Mouse (Mus musculus): ENCODE measurements around the gene Tyrp1. TPM values are rescaled to one million over a fixed set of nuclear protein-coding genes. Genes with fewer than 3 reads are reported as not detected.

Gene Tyrp1
- polyA plus RNA-seq, 1 experiment from 2014 or later, result not detected

DNA sequence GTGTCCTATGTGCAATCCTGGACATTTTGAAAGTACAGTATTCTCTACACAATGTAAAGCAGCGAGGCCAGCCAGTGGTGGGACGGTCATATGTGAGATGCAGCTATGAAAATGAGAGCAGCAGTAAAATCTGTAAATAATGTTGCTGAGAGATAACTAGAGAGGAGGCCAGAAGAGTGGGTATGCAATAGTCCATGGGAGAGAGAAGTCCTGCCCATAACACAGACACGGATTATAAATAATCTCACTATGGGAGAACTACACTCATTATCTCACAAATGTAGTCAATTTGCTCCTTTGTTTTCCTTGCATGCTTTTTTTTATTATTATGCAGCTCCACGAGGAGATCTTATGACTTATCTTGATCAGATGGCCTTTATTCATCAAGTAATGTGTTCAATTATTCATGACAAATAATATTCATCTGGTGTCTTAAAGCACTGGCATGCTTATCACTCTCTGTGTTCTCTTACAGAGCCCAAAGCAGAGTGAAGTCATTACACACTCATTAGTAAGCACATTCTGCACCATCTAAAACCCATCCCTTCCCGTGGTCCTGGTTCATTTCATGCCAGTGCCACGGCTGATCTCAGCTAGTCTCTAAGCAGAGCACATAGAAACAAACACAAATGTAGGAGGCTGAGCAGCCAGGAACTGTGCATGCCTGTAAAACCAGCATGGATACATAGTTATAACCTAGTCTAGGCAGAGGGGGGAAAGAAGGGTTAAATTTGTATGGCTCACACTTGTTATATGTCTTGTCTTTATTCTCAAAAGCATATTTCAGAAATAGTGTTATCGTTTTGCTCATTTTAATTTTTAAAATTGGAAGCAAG, 18.9 kb downstream of the Tyrp1 start:
- no peak for ATAC-seq (ENCODE audit: insufficient number of reproducible peaks, insufficient read depth, low FRiP score, low read depth)
- H3K27ac ChIP-seq (ENCODE audit: low read length), result no peak overlapping the region
- no peaks in the 10 kb centered on the region for H3K36me3 ChIP-seq (ENCODE audit: control insufficient read depth, insufficient read depth, low read length)
- no peaks in the 10 kb centered on the region for H3K4me1 ChIP-seq (ENCODE audit: control insufficient read depth, insufficient read depth, low read length)
- H3K9ac ChIP-seq (replicated peaks; ENCODE audit: low read depth, low read length), result no peak overlapping the region
- H3K9me3 ChIP-seq (ENCODE audit: control insufficient read depth, low read depth, low read length), result no peaks in the 10 kb centered on the region
- 78% methylated on average over 7 of the region's 7 CpGs for WGBS
- H3K27me3 ChIP-seq (ENCODE audit: control insufficient read depth, insufficient read depth, low read length), result no peaks in the 10 kb centered on the region
- no peak overlapping the region for H3K4me3 ChIP-seq (ENCODE audit: low read depth, low read length)
- H3K4me2 ChIP-seq (replicated peaks; ENCODE audit: low read depth, low read length), result no peak overlapping the region

DNA sequence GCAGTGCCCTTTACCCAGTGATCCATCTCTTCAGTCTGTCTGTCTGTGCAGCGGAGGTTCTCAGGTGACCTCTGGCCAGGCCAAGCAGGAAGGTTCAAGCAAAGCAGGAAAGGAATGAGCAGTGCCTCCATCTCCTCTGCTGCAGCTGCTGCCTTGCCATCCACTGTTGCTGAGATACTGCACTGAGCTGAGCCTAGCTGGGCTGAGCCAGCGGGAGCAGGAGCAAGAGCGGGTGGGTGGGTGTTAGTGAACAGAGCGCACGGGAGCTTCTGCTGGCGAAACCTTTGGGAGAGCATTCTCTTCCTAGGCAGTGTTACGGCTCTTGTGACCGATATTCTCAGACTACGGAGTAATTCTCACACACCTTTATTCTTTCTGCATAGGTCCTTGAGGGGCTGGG, 21.6 kb downstream of the Tyrp1 start:
- H3K4me3 ChIP-seq (ENCODE audit: low read depth, low read length), result no peak overlapping the region
- ATAC-seq (ENCODE audit: insufficient number of reproducible peaks, insufficient read depth, low FRiP score, low read depth), result no peak

DNA sequence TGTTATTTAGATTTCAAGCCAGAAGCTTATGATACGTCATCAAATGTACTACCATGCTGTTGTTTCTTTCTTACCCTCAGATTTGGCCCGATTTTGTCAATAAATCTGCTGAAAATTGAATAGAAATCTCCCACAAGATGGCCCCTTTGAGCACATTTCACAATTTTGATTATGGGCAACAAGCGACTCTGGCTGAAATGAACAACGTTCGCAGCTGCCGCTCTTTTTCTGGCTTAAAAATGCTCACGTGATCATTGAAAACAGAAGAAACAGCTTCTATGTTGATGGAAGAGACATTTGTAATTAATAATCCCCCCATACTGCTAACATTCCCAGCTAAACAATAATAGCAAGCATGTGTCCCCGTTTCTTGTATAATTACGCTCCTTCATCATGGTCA, 29.0 kb downstream of the Tyrp1 start:
- 83% methylated on average over 9 of the region's 9 CpGs for WGBS
- no peaks in the 10 kb centered on the region for H3K36me3 ChIP-seq (ENCODE audit: control insufficient read depth, insufficient read depth, low read length)
- H3K27me3 ChIP-seq (ENCODE audit: control insufficient read depth, insufficient read depth, low read length), result no peaks in the 10 kb centered on the region
- no peak overlapping the region for H3K4me2 ChIP-seq (replicated peaks; ENCODE audit: low read depth, low read length)
- ATAC-seq (ENCODE audit: insufficient number of reproducible peaks, insufficient read depth, low FRiP score, low read depth), result no peak
- no peak overlapping the region for H3K4me3 ChIP-seq (ENCODE audit: low read depth, low read length)
- H3K27ac ChIP-seq (ENCODE audit: low read length), result no peak overlapping the region
- no peaks in the 10 kb centered on the region for H3K9me3 ChIP-seq (ENCODE audit: control insufficient read depth, low read depth, low read length)
- H3K4me1 ChIP-seq (ENCODE audit: control insufficient read depth, insufficient read depth, low read length), result no peaks in the 10 kb centered on the region
- no peak overlapping the region for H3K9ac ChIP-seq (replicated peaks; ENCODE audit: low read depth, low read length)

More for the DNA sequence above, 21.6 kb downstream of the Tyrp1 start:
- Histone ChIP-seq H3K27ac (ENCODE audit: low read length) (no peak overlapping the region), H3K27me3 (ENCODE audit: control insufficient read depth, insufficient read depth, low read length) (no peaks in the 10 kb centered on the region), H3K4me2 (replicated peaks; ENCODE audit: low read depth, low read length) (no peak overlapping the region), H3K9ac (replicated peaks; ENCODE audit: low read depth, low read length) (no peak overlapping the region), H3K9me3 (ENCODE audit: control insufficient read depth, low read depth, low read length) (no peaks in the 10 kb centered on the region), H3K36me3 (ENCODE audit: control insufficient read depth, insufficient read depth, low read length) (no peaks in the 10 kb centered on the region), H3K4me1 (ENCODE audit: control insufficient read depth, insufficient read depth, low read length) (no peaks in the 10 kb centered on the region)
- 67% methylated on average over 9 of the region's 9 CpGs for WGBS

DNA sequence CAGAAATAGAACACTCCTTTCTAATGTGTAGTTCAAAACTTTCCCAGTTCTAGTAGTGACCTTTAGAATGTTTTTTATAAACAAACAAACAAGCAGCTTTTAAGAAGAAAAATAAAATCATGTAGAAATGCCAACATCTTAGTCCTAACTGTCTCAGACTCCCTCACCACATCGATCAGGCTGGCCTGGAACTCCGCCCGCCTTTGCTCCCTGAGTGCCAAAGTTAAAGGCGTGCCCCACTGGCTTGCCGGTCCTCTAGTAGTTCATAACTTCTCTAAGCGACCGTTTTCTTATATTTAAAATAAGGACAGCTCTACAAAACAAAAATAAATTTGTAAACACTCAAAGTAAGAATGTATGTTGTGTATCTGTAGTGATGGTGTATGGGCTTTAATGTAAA, 30.0 kb downstream of the Tyrp1 start:
- no peaks in the 10 kb centered on the region for H3K36me3 ChIP-seq (ENCODE audit: control insufficient read depth, insufficient read depth, low read length)
- H3K9me3 ChIP-seq (ENCODE audit: control insufficient read depth, low read depth, low read length), result no peaks in the 10 kb centered on the region
- no peak for ATAC-seq (ENCODE audit: insufficient number of reproducible peaks, insufficient read depth, low FRiP score, low read depth)
- H3K4me1 ChIP-seq (ENCODE audit: control insufficient read depth, insufficient read depth, low read length), result no peaks in the 10 kb centered on the region
- H3K9ac ChIP-seq (replicated peaks; ENCODE audit: low read depth, low read length), result no peak overlapping the region
- H3K4me3 ChIP-seq (ENCODE audit: low read depth, low read length), result no peak overlapping the region
- H3K4me2 ChIP-seq (replicated peaks; ENCODE audit: low read depth, low read length), result no peak overlapping the region
- WGBS, result 57% methylated on average over 7 of the region's 7 CpGs
- no peak overlapping the region for H3K27ac ChIP-seq (ENCODE audit: low read length)
- no peaks in the 10 kb centered on the region for H3K27me3 ChIP-seq (ENCODE audit: control insufficient read depth, insufficient read depth, low read length)

DNA sequence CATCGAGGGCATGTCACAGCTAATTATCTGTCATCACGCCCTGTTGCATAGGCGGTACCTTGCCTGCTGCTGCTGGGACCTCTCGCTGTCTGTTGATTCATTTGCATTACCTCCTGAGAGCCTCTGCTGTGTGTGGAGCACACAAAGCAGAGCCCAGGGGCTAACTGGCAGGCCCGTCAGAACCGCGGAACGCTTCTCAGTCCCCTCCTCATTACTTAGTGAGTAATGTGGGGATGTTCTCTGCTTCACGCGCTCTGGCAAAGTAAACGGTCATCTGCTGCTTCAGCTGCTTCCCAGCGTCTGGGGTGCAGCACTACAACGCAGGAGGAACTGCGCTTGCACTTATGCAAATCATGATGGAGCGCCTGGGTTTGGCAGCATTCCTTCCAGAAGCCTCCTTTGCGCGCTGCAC, 30.6 kb downstream of the Tyrp1 start:
- 2% methylated on average over 17 of the region's 17 CpGs for WGBS
- H3K27ac ChIP-seq (ENCODE audit: low read length), result no peak overlapping the region
- no peak overlapping the region; the same call in 1 of the 2 replicates for H3K9ac ChIP-seq (replicated peaks; ENCODE audit: low read depth, low read length)
- H3K9me3 ChIP-seq (ENCODE audit: control insufficient read depth, low read depth, low read length), result no peaks in the 10 kb centered on the region
- H3K4me2 ChIP-seq (replicated peaks; ENCODE audit: low read depth, low read length), result peak overlapping the region; percentile 69
- ATAC-seq (ENCODE audit: insufficient number of reproducible peaks, insufficient read depth, low FRiP score, low read depth), result 0 out of 2 replicates have a peak, but pooled peaks have one; percentile 46
- H3K4me3 ChIP-seq (ENCODE audit: low read depth, low read length), result peak overlapping the region; percentile 26
- H3K4me1 ChIP-seq (ENCODE audit: control insufficient read depth, insufficient read depth, low read length), result no peaks in the 10 kb centered on the region
- no peaks in the 10 kb centered on the region for H3K36me3 ChIP-seq (ENCODE audit: control insufficient read depth, insufficient read depth, low read length)
- no peaks in the 10 kb centered on the region for H3K27me3 ChIP-seq (ENCODE audit: control insufficient read depth, insufficient read depth, low read length)

DNA sequence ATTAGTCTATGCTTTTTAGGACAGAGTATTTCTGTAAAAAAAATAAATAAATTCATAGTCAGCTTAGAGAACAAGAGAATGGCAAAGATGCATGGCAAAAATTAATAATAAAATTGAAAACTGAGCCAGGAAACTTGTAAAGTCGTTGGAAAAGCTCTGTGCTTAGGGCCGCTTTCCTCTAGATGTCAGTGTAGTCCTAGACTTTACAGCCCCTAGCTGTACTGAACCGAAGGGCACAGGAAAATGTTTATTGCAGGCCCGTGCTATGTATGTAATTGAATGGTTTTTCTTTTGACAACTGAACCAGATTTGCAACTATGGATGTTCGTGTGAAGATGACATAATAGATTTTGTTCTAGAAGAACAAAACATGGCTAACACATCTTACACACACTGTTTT, 32.1 kb downstream of the Tyrp1 start:
- Histone ChIP-seq H3K4me1 (ENCODE audit: control insufficient read depth, insufficient read depth, low read length) (no peaks in the 10 kb centered on the region), H3K27me3 (ENCODE audit: control insufficient read depth, insufficient read depth, low read length) (no peaks in the 10 kb centered on the region), H3K36me3 (ENCODE audit: control insufficient read depth, insufficient read depth, low read length) (no peaks in the 10 kb centered on the region), H3K27ac (ENCODE audit: low read length) (no peak overlapping the region), H3K4me3 (ENCODE audit: low read depth, low read length) (no peak overlapping the region), H3K9me3 (ENCODE audit: control insufficient read depth, low read depth, low read length) (no peaks in the 10 kb centered on the region), H3K4me2 (replicated peaks; ENCODE audit: low read depth, low read length) (no peak overlapping the region), H3K9ac (replicated peaks; ENCODE audit: low read depth, low read length) (no peak overlapping the region)
- WGBS, result 15% methylated on average over 5 of the region's 5 CpGs
- ATAC-seq (ENCODE audit: insufficient number of reproducible peaks, insufficient read depth, low FRiP score, low read depth), result peak; percentile 79; the same call in 1 of the 2 replicates

DNA sequence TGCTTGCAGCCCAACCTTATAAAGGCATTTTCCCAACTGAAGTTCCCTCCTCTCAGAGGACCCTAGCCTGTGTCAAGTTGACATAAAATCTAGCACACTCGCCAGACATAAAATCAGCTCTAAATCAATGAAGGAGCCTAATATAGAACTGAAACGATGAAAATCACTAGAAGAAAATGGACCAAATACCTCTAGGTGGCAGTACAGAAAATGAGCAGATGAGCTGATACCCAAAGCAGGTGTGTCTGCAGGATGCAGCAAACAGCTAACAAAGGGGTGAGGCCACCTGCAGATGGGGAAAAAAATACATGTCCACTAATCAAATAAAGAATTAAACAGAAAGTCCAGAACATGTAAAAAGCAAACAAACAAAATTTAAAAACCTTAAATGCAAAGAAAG, 35.7 kb downstream of the Tyrp1 start:
- H3K4me2 ChIP-seq (replicated peaks; ENCODE audit: low read depth, low read length), result no peak overlapping the region
- no peak overlapping the region for H3K4me3 ChIP-seq (ENCODE audit: low read depth, low read length)
- H3K9ac ChIP-seq (replicated peaks; ENCODE audit: low read depth, low read length), result no peak overlapping the region
- H3K27ac ChIP-seq (ENCODE audit: low read length), result no peak overlapping the region
- no peaks in the 10 kb centered on the region for H3K36me3 ChIP-seq (ENCODE audit: control insufficient read depth, insufficient read depth, low read length)
- ATAC-seq (ENCODE audit: insufficient number of reproducible peaks, insufficient read depth, low FRiP score, low read depth), result no peak
- WGBS, result 41% methylated on average over 2 of the region's 2 CpGs
- no peaks in the 10 kb centered on the region for H3K9me3 ChIP-seq (ENCODE audit: control insufficient read depth, low read depth, low read length)
- no peaks in the 10 kb centered on the region for H3K4me1 ChIP-seq (ENCODE audit: control insufficient read depth, insufficient read depth, low read length)
- no peaks in the 10 kb centered on the region for H3K27me3 ChIP-seq (ENCODE audit: control insufficient read depth, insufficient read depth, low read length)

DNA sequence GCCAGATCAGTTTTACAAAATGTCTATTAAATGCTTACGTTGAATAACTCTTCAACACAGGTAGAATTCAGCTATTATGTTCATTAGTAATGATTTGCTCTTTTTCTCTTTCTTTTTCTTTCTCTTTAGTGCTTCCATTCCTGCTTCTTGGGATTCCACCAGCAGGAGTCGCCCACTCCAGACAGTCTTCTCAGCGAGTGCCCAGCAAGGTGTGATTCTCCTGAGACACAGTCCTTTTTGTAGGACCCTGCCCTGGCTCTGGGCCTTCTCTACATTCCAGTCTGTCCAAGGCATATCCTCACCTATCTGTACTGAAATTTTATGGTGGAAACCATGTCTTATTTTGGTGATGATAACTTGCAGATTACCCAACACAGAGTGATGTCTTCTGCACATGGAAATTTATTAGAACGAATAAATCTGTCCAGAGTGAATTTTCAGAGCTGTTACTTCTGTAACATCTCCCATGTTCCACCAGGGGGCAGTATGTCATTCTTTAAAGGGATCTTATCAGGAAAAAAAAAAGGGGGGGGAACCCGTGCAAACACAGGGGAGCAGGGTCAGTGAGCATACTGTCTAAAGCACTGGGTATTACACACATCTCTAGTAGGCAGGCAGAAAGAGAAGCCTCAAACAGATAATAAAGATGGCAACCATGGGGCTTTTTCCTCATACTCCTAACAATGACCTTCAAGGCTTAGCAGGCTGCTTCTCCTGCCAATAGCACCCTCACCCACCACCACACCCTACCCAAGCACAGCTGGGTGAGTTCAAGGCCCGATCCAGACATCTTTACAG, 39.1 kb downstream of the Tyrp1 start:
- no peak for ATAC-seq (ENCODE audit: insufficient number of reproducible peaks, insufficient read depth, low FRiP score, low read depth)
- Histone ChIP-seq H3K9me3 (ENCODE audit: control insufficient read depth, low read depth, low read length) (no peaks in the 10 kb centered on the region), H3K4me2 (replicated peaks; ENCODE audit: low read depth, low read length) (no peak overlapping the region), H3K9ac (replicated peaks; ENCODE audit: low read depth, low read length) (no peak overlapping the region), H3K4me3 (ENCODE audit: low read depth, low read length) (no peak overlapping the region), H3K36me3 (ENCODE audit: control insufficient read depth, insufficient read depth, low read length) (no peaks in the 10 kb centered on the region), H3K27ac (ENCODE audit: low read length) (no peak overlapping the region), H3K4me1 (ENCODE audit: control insufficient read depth, insufficient read depth, low read length) (no peaks in the 10 kb centered on the region), H3K27me3 (ENCODE audit: control insufficient read depth, insufficient read depth, low read length) (no peaks in the 10 kb centered on the region)
- WGBS, result 38% methylated on average over 6 of the region's 6 CpGs
